Mouse (Mus musculus): ENCODE results near the gene Neurl1a. TPM values are rescaled to one million over a fixed set of nuclear protein-coding genes. Genes with fewer than 3 reads are reported as not detected.

Neurl1a gene
- total RNA-seq (2023) = not detected

DNA sequence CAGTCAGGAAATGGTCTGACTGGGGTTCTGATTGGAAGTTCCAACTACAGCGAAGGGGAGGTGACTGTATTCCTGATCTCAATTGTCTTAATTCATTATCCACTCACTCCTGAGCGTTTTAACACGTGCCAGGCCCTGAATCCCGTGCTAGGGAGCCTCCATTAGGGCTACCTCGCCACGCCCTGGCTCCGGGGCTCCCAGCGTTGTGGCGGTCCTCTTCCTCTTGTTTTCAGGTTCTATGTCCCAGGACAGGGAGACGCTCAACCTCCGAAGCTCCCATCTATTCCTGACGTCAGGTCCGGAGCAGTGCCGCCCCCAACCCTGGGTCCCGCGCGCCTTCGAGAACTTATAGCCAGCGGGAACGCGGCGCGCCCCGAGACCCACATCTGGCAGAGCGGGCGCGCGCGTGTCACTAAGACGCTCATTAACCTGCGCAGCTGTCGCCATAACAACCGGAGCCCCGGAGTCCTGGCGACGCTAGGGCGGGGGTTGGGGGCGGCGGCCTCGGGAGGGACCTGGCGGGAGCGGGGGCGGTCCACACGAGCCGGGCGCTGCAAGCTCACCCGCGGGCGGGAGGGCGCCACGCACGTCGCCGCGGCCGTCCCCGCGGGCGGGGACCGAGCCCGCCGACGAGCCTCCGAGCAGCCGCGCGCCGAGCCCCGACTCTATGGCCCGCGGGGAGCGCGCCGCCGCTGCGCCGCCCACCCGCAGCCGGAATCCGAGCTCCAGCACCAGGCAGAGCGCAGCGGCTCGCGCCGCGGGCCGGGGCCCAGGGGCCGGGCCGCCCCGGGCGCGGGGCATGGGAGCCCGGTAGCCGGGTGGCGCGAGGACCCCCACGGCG lies at the start of gene Neurl1a:
Gene Neurl1a (plus strand): TSS at position 390 of the 841 bp plus-strand sequence.

DNA sequence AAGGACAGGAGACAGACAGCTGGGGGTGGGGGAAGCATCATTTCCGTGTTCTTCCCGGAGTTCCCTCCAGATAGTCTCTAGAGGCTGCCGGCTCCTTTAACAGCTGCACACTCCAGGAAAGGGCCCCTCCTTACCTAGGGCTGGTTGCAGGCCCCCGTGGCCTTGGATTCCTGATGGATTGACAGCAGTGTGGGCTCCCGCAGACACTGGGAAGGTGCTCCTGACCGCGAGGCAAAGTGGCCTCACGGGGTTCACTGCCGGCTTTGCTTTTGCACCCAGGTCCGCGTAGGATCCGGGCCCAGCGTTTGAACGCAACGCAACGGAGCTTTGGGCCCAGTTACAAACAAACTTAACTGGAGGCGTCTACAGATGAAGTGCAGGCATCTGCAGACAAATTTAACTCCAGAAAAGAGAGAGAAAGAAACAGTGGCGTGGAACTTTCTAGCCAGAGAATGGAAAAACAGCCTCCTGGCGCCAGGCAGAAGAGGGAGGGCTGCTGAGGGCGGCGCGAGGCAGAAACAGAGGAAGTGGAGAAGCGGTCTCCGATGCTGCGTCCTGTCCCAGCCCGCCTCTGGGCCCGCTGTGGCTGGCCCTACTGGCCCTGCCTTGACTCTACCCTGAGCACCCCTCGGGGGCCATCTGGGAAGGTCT lies 40.7 kb upstream of the Neurl1a start, which contains the start of gene Calhm2:
Gene Calhm2 (minus strand): TSS at position 524 of the 651 bp plus-strand sequence.

DNA sequence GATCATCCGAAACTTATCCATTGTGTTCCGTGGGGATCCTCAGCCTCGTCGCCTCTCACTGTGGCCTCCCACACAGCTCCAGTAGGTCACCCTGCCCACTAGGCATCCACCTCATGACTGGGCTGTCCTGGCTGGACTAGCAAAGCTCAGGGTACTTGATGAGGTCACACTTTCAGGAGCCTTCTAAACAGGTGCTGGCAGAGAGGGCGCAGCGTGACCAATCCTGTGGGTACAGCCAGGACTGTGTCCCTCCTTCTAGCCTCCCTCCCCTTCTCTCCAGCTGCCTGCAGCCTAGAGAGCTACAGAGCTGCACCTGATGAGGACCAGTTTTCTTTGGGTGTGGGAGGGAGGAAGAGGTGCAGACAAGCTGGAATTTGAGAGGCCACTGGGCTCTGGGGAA lies 34.5 kb upstream of the Neurl1a start, which contains the start of gene Calhm1:
Gene Calhm1 (minus strand): TSS at position 101 of the 400 bp plus-strand sequence.

DNA sequence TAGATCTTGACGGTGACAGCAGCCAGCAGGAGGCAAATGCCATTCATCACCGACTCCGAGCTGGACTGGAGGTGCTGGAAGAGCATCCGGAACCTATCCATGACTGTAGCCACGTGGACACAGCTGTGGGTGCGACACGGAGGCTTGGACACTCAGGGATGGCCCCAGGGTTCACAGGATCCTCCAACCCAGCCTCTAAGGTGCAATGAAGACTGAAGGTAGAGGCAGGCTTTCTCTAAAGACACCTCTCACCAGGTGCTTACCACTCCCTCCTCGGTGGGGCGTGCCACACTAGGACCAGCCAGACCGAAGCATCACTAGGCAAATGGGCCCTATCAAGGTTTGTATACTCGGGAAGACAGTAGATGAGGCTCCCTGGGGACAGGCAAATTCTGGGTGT lies 21.0 kb upstream of the Neurl1a start, which contains the start of gene Calhm3:
Gene Calhm3 (minus strand): TSS at position 101 of the 400 bp plus-strand sequence.

Other genes starting within 250 kb of the Neurl1a start
- not detected for gene Ina, start 164.1 kb upstream of the Neurl1a start, total RNA-seq (2023)
- gene Nt5c2, start 163.7 kb upstream of the Neurl1a start, total RNA-seq (2023) = 52.9 TPM
- gene Pcgf6, start 127.9 kb upstream of the Neurl1a start, total RNA-seq (2023) = 22.4 TPM
- 9.3 TPM for gene Taf5, start 111.1 kb upstream of the Neurl1a start, total RNA-seq (2023)
- 136 TPM for gene Usmg5, start 88.2 kb upstream of the Neurl1a start, total RNA-seq (2023)
- gene Pdcd11, start 88.1 kb upstream of the Neurl1a start, total RNA-seq (2023) = 45.4 TPM
- 7.7 TPM for gene Calhm2, start 40.5 kb upstream of the Neurl1a start, total RNA-seq (2023)
- gene Calhm1, start 34.6 kb upstream of the Neurl1a start, total RNA-seq (2023) = not detected
- not detected for gene Calhm3, start 21.1 kb upstream of the Neurl1a start, total RNA-seq (2023)

Data from CD8-positive naive resting alpha-beta T cell, adult 57 days (primary cell).